Mouse (Mus musculus) cerebellum, adult 2 months (tissue): ENCODE data around the gene Olfr517. TPM values are rescaled to one million over a fixed set of nuclear protein-coding genes. Genes with fewer than 3 reads are reported as not detected.

Experiments
- DNase-seq, 2 experiments: peaks; one replicate each; pipeline ENCODE4 v3.0.0; 2021
- H3K27ac ChIP-seq: fragments of 200-500 bp; 2 replicates; pipeline ENCODE4 v1.5.1; 2012; ENCODE audit warnings: low read length, control low read depth, inconsistent platforms; ENCODE audit not compliant: insufficient read depth
- H3K27me3 ChIP-seq: fragments of 200-500 bp; 2 replicates; pipeline ENCODE4 v1.6.1; 2012; ENCODE audit warnings: inconsistent platforms, mild to moderate bottlenecking, low read length, moderate library complexity; ENCODE audit not compliant: control insufficient read depth, insufficient read depth
- H3K4me1 ChIP-seq: fragments of 200-500 bp; 2 replicates; pipeline ENCODE4 v1.6.1; 2011; ENCODE audit warnings: low read length; ENCODE audit not compliant: control insufficient read depth, insufficient read depth
- H3K4me3 ChIP-seq: fragments of 200-500 bp; replicated peaks from 2 replicates; pipeline ENCODE3; 2011; ENCODE audit warnings: mild to moderate bottlenecking, low read depth, low read length, control low read depth; ENCODE audit not compliant: insufficient read depth
- CTCF ChIP-seq: fragments of 200-500 bp; IDR thresholded peaks from 2 replicates; pipeline ENCODE4 v1.5.1; 2011; ENCODE audit warnings: low read depth, mild to moderate bottlenecking, control low read depth, low read length, moderate library complexity, borderline replicate concordance; ENCODE audit not compliant: insufficient read depth
- POLR2A ChIP-seq: fragments of 200-500 bp; IDR thresholded peaks from 2 replicates; pipeline ENCODE4 v1.6.1; 2011; ENCODE audit warnings: low read length, control low read depth, borderline replicate concordance; ENCODE audit not compliant: insufficient read depth
- WGBS: fragments of 180-500 bp; shearing (Covaris S2); methylation state at CpG from one replicate; pipeline ENCODE4 v1.1.7; 2018; 5-methylcytosine and 5-hydroxymethylcytosine counted together
- polyA plus RNA-seq: library from polyadenylated mRNA; depleted of rRNA; stranded (reverse); fragments of >200 nt; gene quantifications from 2 replicates; pipeline ENCODE4 v1.2.3, GENCODE M21; 2012; rRNA removed

Olfr517 gene
- not detected in 2 replicates for polyA plus RNA-seq

DNA sequence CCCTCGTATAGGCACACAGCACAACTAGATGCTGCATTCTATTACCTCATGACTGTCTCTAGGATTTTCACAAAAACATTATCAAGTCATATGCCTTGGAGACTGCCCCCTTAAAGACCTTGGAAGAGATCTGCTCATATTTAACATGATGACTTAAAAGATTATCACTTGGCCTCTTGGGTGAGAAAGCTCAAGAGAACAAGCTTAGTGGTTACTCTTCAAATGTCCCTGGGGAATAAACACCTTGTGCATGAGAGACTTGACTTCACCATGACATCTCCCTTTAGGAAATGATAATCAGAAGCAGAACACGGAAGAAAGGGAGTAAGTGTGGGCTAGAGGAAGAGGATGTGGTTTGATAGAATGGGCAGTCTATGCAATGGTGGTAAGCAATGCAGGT is at the start of gene Olfr517:
Olfr517 (minus strand) TSS at position 101 of the 400 bp plus-strand sequence.
- 59% methylated on average over 2 of the region's 2 CpGs for WGBS
- Histone ChIP-seq H3K4me3 (no peak within 1 kb of the TSS), H3K27me3 (no peaks in the 10 kb centered on the region), H3K27ac (no peak within 1 kb of the TSS), H3K4me1 (no peaks in the 10 kb centered on the region)
- TF ChIP-seq CTCF, result no peak
- TF ChIP-seq POLR2A, result no peak
- no peak for DNase-seq

DNA sequence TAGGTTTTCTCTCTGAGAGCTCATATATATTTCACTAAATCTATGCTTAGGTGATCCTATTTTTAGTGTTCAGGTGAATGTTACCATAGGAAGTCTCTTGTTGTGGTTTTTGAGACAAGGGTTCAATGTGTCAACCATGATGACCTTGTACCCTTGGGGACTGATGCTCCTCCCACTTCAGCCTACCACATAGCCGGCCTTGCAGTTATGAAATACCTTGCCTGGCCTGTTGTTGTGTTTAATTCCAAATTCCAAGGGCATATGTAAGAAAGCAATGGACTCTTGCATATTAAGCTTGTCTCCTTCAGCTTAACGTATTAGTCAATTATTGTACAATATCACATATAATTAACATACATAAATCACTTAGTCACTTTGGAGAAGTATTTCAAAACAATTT is 31.8 kb upstream of the Olfr517 start:
- no peak overlapping the region for H3K4me3 ChIP-seq
- no peak for DNase-seq
- WGBS, result 76% methylated on average over 2 of the region's 2 CpGs
- no peak overlapping the region for H3K27ac ChIP-seq
- TF ChIP-seq CTCF, result no peak
- TF ChIP-seq POLR2A, result no peak
- no peaks in the 10 kb centered on the region for H3K27me3 ChIP-seq
- H3K4me1 ChIP-seq, result no peaks in the 10 kb centered on the region

DNA sequence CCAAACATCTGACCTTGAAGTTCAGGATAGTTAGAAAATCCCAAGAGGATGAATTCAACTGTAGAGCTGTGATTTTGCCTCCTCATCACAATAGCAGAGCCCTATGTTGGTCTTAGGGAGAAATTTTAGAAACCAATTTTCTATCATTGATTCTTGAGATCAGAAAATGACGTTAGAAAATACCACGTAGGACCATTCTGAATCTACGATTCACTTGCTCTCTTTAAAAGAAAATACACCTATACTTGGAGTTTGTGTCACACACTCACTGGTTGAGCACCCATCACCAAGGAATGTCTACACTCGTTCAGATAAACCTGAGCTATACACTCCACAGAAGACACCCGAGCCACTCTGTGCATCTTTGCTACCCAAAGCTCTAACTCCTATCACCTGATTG is 22.1 kb upstream of the Olfr517 start, which contains the start of gene Olfr519:
Olfr519 (minus strand) TSS at position 101 of the 400 bp plus-strand sequence.
- no peaks in the 10 kb centered on the region for H3K4me1 ChIP-seq
- no peaks in the 10 kb centered on the region; the same call in 1 of the 2 replicates for H3K27me3 ChIP-seq
- no peak within 1 kb of the TSS for H3K27ac ChIP-seq
- WGBS, result 87% methylated on average over 5 of the region's 5 CpGs
- no peak for TF ChIP-seq CTCF
- TF ChIP-seq POLR2A, result no peak
- DNase-seq, result no peak
- no peak within 1 kb of the TSS for H3K4me3 ChIP-seq

DNA sequence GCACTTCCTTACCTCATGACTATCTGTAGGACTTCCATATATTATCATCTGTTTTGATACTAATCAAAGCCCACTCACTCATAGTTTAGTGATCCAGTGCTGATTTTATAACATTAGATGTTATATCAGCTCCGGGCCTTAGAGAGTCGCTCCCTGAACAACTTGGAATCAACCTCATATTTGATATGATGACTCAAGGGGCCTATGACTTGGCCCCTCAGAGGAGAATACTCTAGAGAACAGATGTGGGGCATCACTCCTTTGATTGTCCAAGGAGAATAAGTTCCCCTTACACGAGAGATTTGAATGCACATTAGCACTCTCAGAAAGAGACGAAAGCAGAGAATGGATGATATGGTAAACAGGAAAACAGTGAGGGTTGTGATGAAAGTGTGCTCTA is 12.7 kb upstream of the Olfr517 start, which contains the start of gene Olfr518:
Olfr518 (minus strand) TSS at position 101 of the 400 bp plus-strand sequence.
- TF ChIP-seq CTCF (no peak), POLR2A (no peak)
- 73% methylated on average over 4 of the region's 4 CpGs for WGBS
- Histone ChIP-seq H3K4me1 (no peaks in the 10 kb centered on the region), H3K27ac (no peak within 1 kb of the TSS), H3K27me3 (no peaks in the 10 kb centered on the region), H3K4me3 (no peak within 1 kb of the TSS)
- no peak for DNase-seq

DNA sequence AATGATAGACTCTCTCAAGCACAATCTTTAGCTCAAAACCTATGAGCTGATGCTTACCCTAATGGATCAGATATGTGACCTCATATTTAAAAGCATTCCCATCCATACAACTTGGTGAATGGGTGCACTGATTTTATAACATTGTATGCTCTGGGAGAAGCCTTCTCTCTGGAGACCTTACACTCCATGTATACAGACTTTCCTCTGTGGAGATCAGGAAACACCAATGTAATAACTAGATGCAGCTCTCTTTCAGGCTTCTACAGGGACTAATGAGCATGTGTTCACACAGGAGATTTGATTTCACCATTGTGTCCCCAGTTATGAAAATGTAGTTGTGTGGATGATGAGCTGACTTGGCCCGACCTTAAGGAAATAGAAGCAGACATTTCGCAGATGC is 21.8 kb downstream of the Olfr517 start, which contains the start of gene Olfr516:
Olfr516 (minus strand) TSS at position 101 of the 400 bp plus-strand sequence.
- H3K4me1 ChIP-seq, result no peaks in the 10 kb centered on the region
- no peak for DNase-seq
- H3K4me3 ChIP-seq, result no peak within 1 kb of the TSS
- no peaks in the 10 kb centered on the region for H3K27me3 ChIP-seq
- WGBS, result 86% methylated on average over 2 of the region's 2 CpGs
- no peak for TF ChIP-seq CTCF
- TF ChIP-seq POLR2A, result no peak
- H3K27ac ChIP-seq, result no peak within 1 kb of the TSS

DNA sequence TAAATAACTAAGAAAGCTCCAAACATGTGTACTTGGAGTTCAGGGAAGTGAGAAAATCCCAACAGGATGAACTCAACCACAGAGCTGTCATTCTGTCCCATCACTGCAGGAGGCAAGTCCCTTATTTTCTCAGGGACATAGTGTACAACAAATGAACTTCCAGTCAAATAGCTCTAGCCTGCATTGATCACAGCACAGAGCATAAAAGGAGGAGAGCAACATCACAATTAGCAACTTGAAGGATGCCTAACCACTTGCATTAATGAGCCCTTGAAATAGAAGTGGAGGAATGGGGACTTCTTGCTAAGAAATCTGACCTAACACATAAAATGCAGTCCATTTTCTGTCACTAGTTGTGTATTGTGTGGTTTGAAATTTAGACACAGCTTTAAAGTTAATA is 46.3 kb downstream of the Olfr517 start, which contains the start of gene Olfr514:
Olfr514 (minus strand) TSS at position 101 of the 400 bp plus-strand sequence.
- no peak within 1 kb of the TSS for H3K27ac ChIP-seq
- no peaks in the 10 kb centered on the region for H3K4me1 ChIP-seq
- H3K27me3 ChIP-seq, result no peaks in the 10 kb centered on the region
- DNase-seq, result no peak
- no peak within 1 kb of the TSS for H3K4me3 ChIP-seq
- no peak for TF ChIP-seq CTCF
- no peak for TF ChIP-seq POLR2A

Other genes starting within 250 kb of the Olfr517 start
- gene Olfr508, start 242.4 kb downstream of the Olfr517 start, polyA plus RNA-seq, result not detected in 2 replicates
- gene Olfr509, start 220.5 kb downstream of the Olfr517 start, polyA plus RNA-seq, result not detected in 2 replicates
- gene Olfr510, start 206.0 kb downstream of the Olfr517 start, polyA plus RNA-seq, result not detected in 2 replicates
- gene Olfr512, start 159.1 kb downstream of the Olfr517 start, polyA plus RNA-seq, result not detected in 2 replicates
- not detected in 2 replicates for gene Olfr513, start 121.4 kb downstream of the Olfr517 start, polyA plus RNA-seq
- not detected in 2 replicates for gene Olfr514, start 46.4 kb downstream of the Olfr517 start, polyA plus RNA-seq
- gene Olfr516, start 21.9 kb downstream of the Olfr517 start, polyA plus RNA-seq, result not detected in 2 replicates
- not detected in 2 replicates for gene Olfr518, start 12.6 kb upstream of the Olfr517 start, polyA plus RNA-seq
- gene Olfr519, start 22.0 kb upstream of the Olfr517 start, polyA plus RNA-seq, result not detected in 2 replicates
- 0.82 and 1.1 TPM in 2 replicates for gene Nlrp10, start 57.8 kb upstream of the Olfr517 start, polyA plus RNA-seq
- 92.2 and 96.9 TPM in 2 replicates for gene Eif3f, start 62.0 kb upstream of the Olfr517 start, polyA plus RNA-seq
- gene Tub, start 78.0 kb upstream of the Olfr517 start, polyA plus RNA-seq, result 75.4 and 79.6 TPM in 2 replicates
- 61.6 and 66.0 TPM in 2 replicates for gene Ric3, start 211.0 kb upstream of the Olfr517 start, polyA plus RNA-seq